Mouse (Mus musculus) neural tube, embryonic 14.5 days (tissue): ENCODE measurements around the gene Sec14l3. TPM values are rescaled to one million over a fixed set of nuclear protein-coding genes. Genes with fewer than 3 reads are reported as not detected.

Experiments
- ATAC-seq: fragments of 200-750 bp; cut with Nextera tagmentation; 2 replicates; pipeline ENCODE4 v1.8.0; 2017; ENCODE audit warnings: low read depth, mild to moderate bottlenecking, moderate TSS enrichment, moderate library complexity
- H3K27ac ChIP-seq: fragments of 300-500 bp; sonication (generic); 2 replicates; pipeline ENCODE4 v1.5.1; 2014; ENCODE audit warnings: low read depth, mild to moderate bottlenecking, control low read depth, low read length, moderate library complexity, mixed read lengths
- H3K27me3 ChIP-seq: fragments of 300-500 bp; sonication (generic); 2 replicates; pipeline ENCODE4 v1.6.1; 2014; ENCODE audit warnings: low read length; ENCODE audit not compliant: control insufficient read depth, insufficient read depth
- H3K36me3 ChIP-seq: fragments of 300-500 bp; sonication (generic); 2 replicates; pipeline ENCODE4 v1.6.1; 2014; ENCODE audit warnings: low read length, mixed read lengths; ENCODE audit not compliant: control insufficient read depth, insufficient read depth
- H3K4me1 ChIP-seq: fragments of 300-500 bp; sonication (generic); 2 replicates; pipeline ENCODE4 v1.6.1; 2014; ENCODE audit warnings: low read length; ENCODE audit not compliant: control insufficient read depth, insufficient read depth
- H3K4me2 ChIP-seq: fragments of 300-500 bp; sonication (generic); 2 replicates; pipeline ENCODE4 v1.6.1; 2014; ENCODE audit warnings: mild to moderate bottlenecking, low read depth, low read length, control low read depth
- H3K4me3 ChIP-seq: fragments of 300-500 bp; sonication (generic); 2 replicates; pipeline ENCODE4 v1.5.1; 2014; ENCODE audit warnings: low read depth, low read length, control low read depth, mixed read lengths
- H3K9ac ChIP-seq: fragments of 300-500 bp; sonication (generic); replicated peaks from 2 replicates; pipeline ENCODE4 v1.6.1; 2014; ENCODE audit warnings: low read depth, mild to moderate bottlenecking, control low read depth, low read length, mixed read lengths
- H3K9me3 ChIP-seq: fragments of 300-500 bp; sonication (generic); 2 replicates; pipeline ENCODE4 v1.6.1; 2016; ENCODE audit warnings: low read length; ENCODE audit not compliant: control insufficient read depth
- WGBS: fragments of 180-500 bp; shearing (Covaris S2); extraction: QIAGEN DNeasy Blood & Tissue Kit; methylation state at CpG from one replicate; pipeline ENCODE4 v1.1.7; 2014; 5-methylcytosine and 5-hydroxymethylcytosine counted together
- polyA plus RNA-seq: library from polyadenylated mRNA; unstranded; fragments of >200 nt; fragmentation: Nextera tagmentation; extraction: Ambion mirVana; gene quantifications from 2 replicates; pipeline ENCODE4 v1.2.1, GENCODE M21; 2014

Sec14l3 gene
- polyA plus RNA-seq, 1 experiment from 2014 or later = 0.37 TPM

- H3K4me3 ChIP-seq = no peak overlapping the region
- no peaks in the 10 kb centered on the region for H3K9me3 ChIP-seq
- no peak overlapping the region for H3K27ac ChIP-seq
- no peaks in the 10 kb centered on the region for H3K27me3 ChIP-seq
- ATAC-seq = peak; percentile 24; the same call in 1 of the 2 replicates
- H3K4me2 ChIP-seq = no peak overlapping the region
- no peak overlapping the region for H3K9ac ChIP-seq
- no peaks in the 10 kb centered on the region for H3K4me1 ChIP-seq
- 12% methylated on average over 4 of the region's 4 CpGs for WGBS
- no peaks in the 10 kb centered on the region for H3K36me3 ChIP-seq
Observed at GRCm38 (mm10) chr11:4080219-4080618, 15.6 kb downstream of the Sec14l3 start.

GRCm38 (mm10) chr11:4083316-4084078 lies 18.9 kb downstream of the Sec14l3 start:
- Histone ChIP-seq H3K27me3 (no peaks in the 10 kb centered on the region), H3K27ac (no peak overlapping the region), H3K4me3 (no peak overlapping the region), H3K4me1 (no peaks in the 10 kb centered on the region), H3K36me3 (no peaks in the 10 kb centered on the region), H3K9me3 (no peaks in the 10 kb centered on the region), H3K9ac (no peak overlapping the region), H3K4me2 (no peak overlapping the region)
- 30% methylated on average over 5 of the region's 5 CpGs for whole genome bisulfite sequencing
- no peak; the same call in 1 of the 2 replicates for ATAC-seq

DNA sequence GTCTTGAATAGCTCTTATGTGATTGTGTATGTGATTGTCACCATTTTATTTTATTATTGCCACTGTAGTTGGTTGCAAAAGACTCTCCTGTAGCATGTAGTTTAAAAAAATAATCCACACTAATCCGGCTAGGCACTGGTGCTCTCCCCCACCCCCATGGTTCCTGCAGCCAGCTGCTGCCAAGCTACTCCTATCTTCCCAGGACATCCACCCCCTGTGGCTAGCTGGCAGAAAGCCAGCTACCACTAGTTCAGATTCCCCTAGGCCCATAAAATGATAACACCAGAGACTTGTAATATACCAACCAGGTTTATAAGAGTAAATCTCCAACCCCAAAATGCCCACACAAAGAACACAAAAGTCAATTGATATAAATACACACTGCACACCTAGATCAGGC lies 21.6 kb downstream of the Sec14l3 start:
- Histone ChIP-seq H3K4me2 (no peak overlapping the region), H3K27me3 (no peaks in the 10 kb centered on the region), H3K27ac (no peak overlapping the region), H3K4me3 (no peak overlapping the region), H3K36me3 (no peaks in the 10 kb centered on the region), H3K9ac (no peak overlapping the region), H3K9me3 (no peaks in the 10 kb centered on the region), H3K4me1 (no peaks in the 10 kb centered on the region)
- ATAC-seq = no peak
- 47% methylated on average over 1 of the region's 1 CpGs for WGBS

GRCm38 (mm10) chr11:4087267-4087666 lies 22.6 kb downstream of the Sec14l3 start:
- ATAC-seq = peak; percentile 51; the same call in 1 of the 2 replicates
- no peaks in the 10 kb centered on the region for H3K9me3 ChIP-seq
- WGBS = 42% methylated on average over 2 of the region's 2 CpGs
- H3K27me3 ChIP-seq = no peaks in the 10 kb centered on the region
- no peak overlapping the region for H3K9ac ChIP-seq
- H3K27ac ChIP-seq = no peak overlapping the region
- H3K36me3 ChIP-seq = no peaks in the 10 kb centered on the region
- no peak overlapping the region for H3K4me3 ChIP-seq
- no peak overlapping the region for H3K4me2 ChIP-seq
- no peaks in the 10 kb centered on the region for H3K4me1 ChIP-seq

DNA sequence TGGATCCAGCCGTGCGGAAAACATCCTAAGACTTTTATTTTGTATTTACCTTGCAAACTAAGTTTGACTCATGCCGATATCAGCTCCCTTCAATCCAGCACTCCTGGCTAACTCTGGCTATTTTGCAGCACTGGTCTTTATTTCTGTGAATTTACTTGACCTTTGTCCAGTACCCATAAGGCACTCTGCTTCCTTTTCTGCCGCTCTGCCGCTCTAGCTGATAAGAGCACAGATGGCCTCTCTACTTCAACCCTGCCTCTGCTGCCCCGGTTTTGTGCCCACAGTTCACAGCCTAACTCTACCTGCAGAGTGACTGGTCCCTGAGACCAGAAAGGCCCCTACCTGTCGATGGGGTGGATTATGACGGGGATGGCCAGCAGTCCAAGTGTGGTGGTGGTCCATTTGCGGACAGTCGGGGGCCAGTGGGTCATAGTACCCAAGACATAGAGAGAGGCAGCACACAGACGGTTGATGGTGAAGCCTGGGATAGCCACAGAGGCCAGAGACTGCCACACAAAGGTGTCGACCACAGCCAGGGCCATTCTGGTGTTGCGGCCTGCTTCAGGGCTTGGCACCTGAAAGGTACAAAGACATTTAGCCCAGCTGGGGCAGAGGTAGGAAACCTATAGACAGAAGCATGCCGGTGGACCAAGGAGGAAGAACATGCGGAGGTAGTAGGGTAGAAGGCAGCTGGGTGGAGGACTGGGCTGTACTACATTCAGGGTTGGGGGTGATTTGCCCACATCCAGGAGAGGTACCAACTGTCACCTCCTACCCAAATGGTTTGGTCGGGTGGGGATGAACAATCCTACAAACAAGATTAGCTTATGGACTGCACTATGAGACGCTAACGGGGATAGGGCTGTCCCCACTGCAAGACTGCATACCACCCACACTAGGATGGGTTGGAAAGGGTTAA lies 29.1 kb downstream of the Sec14l3 start:
- WGBS = 90% methylated on average over 18 of the region's 18 CpGs
- H3K4me3 ChIP-seq = no peak overlapping the region
- H3K4me2 ChIP-seq = peak overlapping the region; percentile 77; the same call in 1 of the 2 replicates
- no peaks in the 10 kb centered on the region for H3K36me3 ChIP-seq
- no peak overlapping the region for H3K27ac ChIP-seq
- no peaks in the 10 kb centered on the region for H3K27me3 ChIP-seq
- no peak for ATAC-seq
- no peaks in the 10 kb centered on the region for H3K9me3 ChIP-seq
- H3K9ac ChIP-seq = no peak overlapping the region
- H3K4me1 ChIP-seq = peaks cover 10% of the 10 kb centered on the region

DNA sequence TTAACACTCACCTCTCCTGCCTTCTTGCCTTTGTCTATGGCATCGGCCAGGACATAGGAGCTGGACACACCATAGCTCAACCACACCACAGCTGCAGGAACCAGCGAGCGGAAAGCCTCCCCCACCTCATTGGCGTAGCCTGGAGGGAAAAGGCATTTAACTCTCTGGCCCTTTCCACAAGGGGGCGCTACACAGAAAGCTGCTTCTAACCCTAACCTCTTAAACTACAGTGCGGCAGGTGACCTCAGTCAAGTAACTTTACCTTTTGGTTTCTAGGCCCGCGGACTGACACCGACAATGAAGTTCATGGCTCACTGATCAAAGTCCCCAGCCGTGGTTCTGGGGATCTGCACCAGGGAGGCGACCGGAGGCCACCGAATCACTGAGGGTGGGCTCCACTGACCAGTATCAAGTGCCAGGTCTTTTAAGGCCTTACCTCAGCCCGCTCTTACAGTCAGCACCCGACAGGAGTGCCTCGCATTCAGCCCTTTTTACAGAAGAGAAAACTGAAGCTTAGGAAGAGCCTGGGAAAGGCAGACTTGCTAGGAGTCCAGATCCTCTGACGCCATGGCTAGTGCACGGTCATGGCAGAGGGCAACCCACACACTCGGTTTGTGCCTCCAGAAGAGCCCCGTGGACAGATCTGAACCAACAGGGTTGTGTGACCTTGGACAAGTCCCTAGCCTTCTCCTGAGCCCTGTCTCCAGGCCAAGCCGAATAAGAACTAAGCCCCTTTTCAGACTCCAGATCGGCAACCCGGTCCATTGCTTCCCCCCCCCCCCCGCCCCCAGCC lies 29.9 kb downstream of the Sec14l3 start:
- H3K4me1 ChIP-seq = peaks cover 10% of the 10 kb centered on the region
- peak overlapping the region; percentile 41 for H3K4me3 ChIP-seq
- ATAC-seq = no peak
- peak overlapping the region; percentile 37; the same call in 1 of the 2 replicates for H3K9ac ChIP-seq
- H3K9me3 ChIP-seq = no peaks in the 10 kb centered on the region
- H3K27ac ChIP-seq = peak overlapping the region; percentile 35; the same call in 1 of the 2 replicates
- peak overlapping the region; percentile 77 for H3K4me2 ChIP-seq
- H3K27me3 ChIP-seq = no peaks in the 10 kb centered on the region
- no peaks in the 10 kb centered on the region for H3K36me3 ChIP-seq
- WGBS = 5% methylated on average over 22 of the region's 24 CpGs

GRCm38 (mm10) chr11:4095171-4096053 lies 30.8 kb downstream of the Sec14l3 start, which contains the start of gene Mtfp1:
TSS of gene Mtfp1 (minus strand) at chr11:4095445.
- peaks cover 10% of the 10 kb centered on the region for H3K4me1 ChIP-seq
- H3K9ac ChIP-seq = peak within 1 kb of the TSS; percentile 37
- peak; percentile 28; the same call in 1 of the 2 replicates for ATAC-seq
- H3K27me3 ChIP-seq = no peaks in the 10 kb centered on the region
- H3K27ac ChIP-seq = peak within 1 kb of the TSS; percentile 64
- H3K4me3 ChIP-seq = peak within 1 kb of the TSS; percentile 41
- H3K4me2 ChIP-seq = peak within 1 kb of the TSS; percentile 77
- H3K36me3 ChIP-seq = no peaks in the 10 kb centered on the region
- no peaks in the 10 kb centered on the region for H3K9me3 ChIP-seq
- 8% methylated on average over 33 of the region's 34 CpGs for WGBS
